Mouse (Mus musculus) C2C12 (cell line): ENCODE data around the gene Psmd2.

Source experiments
- CEBPB ChIP-seq: IDR thresholded peaks from one replicate; pipeline ENCODE4 v1.6.1; 2011; ENCODE audit warnings: low read depth, mild to moderate bottlenecking, control low read depth, moderate library complexity
- CTCF ChIP-seq: IDR thresholded peaks from one replicate; pipeline ENCODE4 v1.5.1; 2011; ENCODE audit not compliant: control insufficient read depth, insufficient read depth, insufficient read length
- FOSL1 ChIP-seq: IDR thresholded peaks from one replicate; pipeline ENCODE4 v1.8.0; 2011; ENCODE audit warnings: mild to moderate bottlenecking, low read length; ENCODE audit not compliant: poor library complexity, insufficient read depth, severe bottlenecking
- MAX ChIP-seq: IDR thresholded peaks from one replicate; pipeline ENCODE4 v1.6.1; 2011; ENCODE audit warnings: mild to moderate bottlenecking, control low read depth
- MYOD1 ChIP-seq: IDR thresholded peaks from one replicate; pipeline ENCODE4 v1.6.1; 2011; ENCODE audit warnings: low read depth; ENCODE audit not compliant: control insufficient read depth, insufficient read length
- MYOG ChIP-seq: IDR thresholded peaks from one replicate; pipeline ENCODE4 v1.6.1; 2011; ENCODE audit not compliant: control insufficient read depth, insufficient read length; ENCODE audit errors: extremely low read depth
- USF1 ChIP-seq: IDR thresholded peaks from one replicate; pipeline ENCODE4 v1.6.1; 2011; ENCODE audit warnings: low read depth, mild to moderate bottlenecking, control low read depth, moderate library complexity

GRCm38 (mm10) chr16:20703071-20703470 is 51.6 kb downstream of the Psmd2 start:
- TF ChIP-seq CTCF, result no peak
- TF ChIP-seq MAX, result no peak
- TF ChIP-seq USF1, result no peak
- no peak for TF ChIP-seq MYOD1
- no peak for TF ChIP-seq CEBPB
- no peak for TF ChIP-seq FOSL1
- no peak for TF ChIP-seq MYOG
